Mouse (Mus musculus): ENCODE measurements around the gene Sorbs1.

GRCm38 (mm10) chr19:40433316-40433912 is 80.2 kb downstream of the Sorbs1 start:
- TF ChIP-seq POLR2A (IDR thresholded peaks at IDR 0.05; ENCODE audit: borderline replicate concordance, low read depth, low read length) (no peak), CTCF (IDR thresholded peaks at IDR 0.05; ENCODE audit: low read depth, low read length) (no peak)

All from bone marrow macrophage, adult 2 months (primary cell).